Mouse (Mus musculus): ENCODE data around the gene Klhl42.

- no peak for TF ChIP-seq MYOG (IDR thresholded peaks at IDR 0.05; ENCODE audit: control insufficient read depth in 1 of 3, insufficient read depth in 1 of 3, insufficient read length in 2 of 3, low read depth in 2 of 3)
- TF ChIP-seq POLR2A (IDR thresholded peaks at IDR 0.05; ENCODE audit: insufficient read length, low read depth): no peak
- no peak for TF ChIP-seq E2F4 (IDR thresholded peaks at IDR 0.05; ENCODE audit: insufficient read depth)
- TF ChIP-seq TCF12 (IDR thresholded peaks at IDR 0.05; ENCODE audit: insufficient read depth, poor library complexity, severe bottlenecking): no peak
- TF ChIP-seq USF1 (IDR thresholded peaks at IDR 0.05; ENCODE audit: low read depth): no peak
Measured at GRCm38 (mm10) chr6:147117764-147118163, 26.6 kb downstream of the Klhl42 start.
